Mouse (Mus musculus) intestine, embryonic 16.5 days (tissue): ENCODE measurements at regions not wholly inside any gene's neighbourhood (a gene's known extent, or its start where the extent isn't known, plus 50 kb on each side); places are given as distances from the start of the nearest gene placed in this dataset.
A peak's percentile ranks its signal among the peaks of the same experiment; 100 is the strongest.

ENCODE experiments used
- ATAC-seq: fragments of 200-750 bp; cut with Nextera tagmentation; 2 replicates; pipeline ENCODE4 v1.8.0; 2017; ENCODE audit warnings: moderate TSS enrichment, moderate library complexity
- H3K27ac ChIP-seq: fragments of 300-500 bp; sonication (generic); 2 replicates; pipeline ENCODE4 v1.5.1; 2014; ENCODE audit warnings: mild to moderate bottlenecking, low read length
- H3K27me3 ChIP-seq: fragments of 300-500 bp; sonication (generic); replicated peaks from 2 replicates; pipeline ENCODE4 v1.6.1; 2014; ENCODE audit warnings: low read length, control low read depth, mixed read lengths; ENCODE audit not compliant: control insufficient read depth, insufficient read depth
- H3K36me3 ChIP-seq: fragments of 300-500 bp; sonication (generic); 2 replicates; pipeline ENCODE4 v1.6.1; 2014; ENCODE audit warnings: low read length, control low read depth; ENCODE audit not compliant: control insufficient read depth, insufficient read depth
- H3K4me1 ChIP-seq: fragments of 300-500 bp; sonication (generic); 2 replicates; pipeline ENCODE4 v1.6.1; 2014; ENCODE audit warnings: low read length, control low read depth, mixed read lengths; ENCODE audit not compliant: control insufficient read depth, insufficient read depth
- H3K4me2 ChIP-seq: fragments of 300-500 bp; sonication (generic); 2 replicates; pipeline ENCODE4 v1.6.1; 2014; ENCODE audit warnings: low read depth, low read length, control low read depth
- H3K4me3 ChIP-seq: fragments of 300-500 bp; sonication (generic); 2 replicates; pipeline ENCODE4 v1.5.1; 2014; ENCODE audit warnings: mild to moderate bottlenecking, low read length
- H3K9ac ChIP-seq: fragments of 300-500 bp; sonication (generic); 2 replicates; pipeline ENCODE4 v1.6.1; 2014; ENCODE audit warnings: low read depth, low read length
- H3K9me3 ChIP-seq: fragments of 300-500 bp; sonication (generic); 2 replicates; pipeline ENCODE4 v1.6.1; 2016; ENCODE audit warnings: low read length, control low read depth; ENCODE audit not compliant: control insufficient read depth
- WGBS: fragments of 180-500 bp; shearing (Covaris S2); extraction: QIAGEN DNeasy Blood & Tissue Kit; methylation state at CpG from one replicate; pipeline ENCODE4 v1.1.7; 2014; 5-methylcytosine and 5-hydroxymethylcytosine counted together

GRCm38 (mm10) chr7:70847450-70847993 is 481.0 kb upstream of the Nr2f2 start:
- Histone ChIP-seq H3K4me1 (no peaks in the 10 kb centered on the region), H3K27me3 (no peaks in the 10 kb centered on the region), H3K36me3 (no peaks in the 10 kb centered on the region), H3K4me2 (no peak overlapping the region), H3K9ac (no peak overlapping the region), H3K9me3 (no peaks in the 10 kb centered on the region), H3K27ac (no peak overlapping the region), H3K4me3 (no peak overlapping the region)
- WGBS, result 75% methylated on average over 8 of the region's 8 CpGs
- ATAC-seq, result no peak

GRCm38 (mm10) chr7:70846076-70846475 is 479.5 kb upstream of the Nr2f2 start:
- WGBS, result 42% methylated on average over 4 of the region's 4 CpGs
- no peak overlapping the region for H3K9ac ChIP-seq

GRCm38 (mm10) chr7:70840142-70840541 is 473.6 kb upstream of the Nr2f2 start:
- 92% methylated on average over 1 of the region's 1 CpGs for WGBS
- H3K4me1 ChIP-seq, result no peaks in the 10 kb centered on the region
- H3K27me3 ChIP-seq, result no peaks in the 10 kb centered on the region
- no peak overlapping the region for H3K4me2 ChIP-seq
- H3K27ac ChIP-seq, result no peak overlapping the region
- H3K36me3 ChIP-seq, result no peaks in the 10 kb centered on the region
- no peak for ATAC-seq
- no peak overlapping the region for H3K9ac ChIP-seq
- no peak overlapping the region for H3K4me3 ChIP-seq
- H3K9me3 ChIP-seq, result no peaks in the 10 kb centered on the region

More at GRCm38 (mm10) chr7:70846076-70846475, 479.5 kb upstream of the Nr2f2 start:
- no peak overlapping the region for H3K4me2 ChIP-seq
- no peak overlapping the region for H3K27ac ChIP-seq
- no peaks in the 10 kb centered on the region for H3K36me3 ChIP-seq
- H3K4me3 ChIP-seq, result no peak overlapping the region
- H3K9me3 ChIP-seq, result no peaks in the 10 kb centered on the region
- H3K27me3 ChIP-seq, result no peaks in the 10 kb centered on the region
- ATAC-seq, result no peak
- H3K4me1 ChIP-seq, result no peaks in the 10 kb centered on the region

- H3K9me3 ChIP-seq, result no peaks in the 10 kb centered on the region
- H3K4me2 ChIP-seq, result no peak overlapping the region
- WGBS, result 83% methylated on average over 2 of the region's 2 CpGs
- no peak for ATAC-seq
- H3K4me3 ChIP-seq, result no peak overlapping the region
- no peak overlapping the region for H3K27ac ChIP-seq
- H3K27me3 ChIP-seq, result no peaks in the 10 kb centered on the region
- H3K4me1 ChIP-seq, result no peaks in the 10 kb centered on the region
- H3K9ac ChIP-seq, result no peak overlapping the region
- no peaks in the 10 kb centered on the region for H3K36me3 ChIP-seq
Observed at GRCm38 (mm10) chr7:70839190-70839589, 472.7 kb upstream of the Nr2f2 start.

- no peak overlapping the region for H3K9ac ChIP-seq
- no peaks in the 10 kb centered on the region for H3K9me3 ChIP-seq
- no peak overlapping the region for H3K4me2 ChIP-seq
- H3K27me3 ChIP-seq, result no peaks in the 10 kb centered on the region
- H3K27ac ChIP-seq, result no peak overlapping the region
- no peaks in the 10 kb centered on the region for H3K36me3 ChIP-seq
- 48% methylated on average over 4 of the region's 4 CpGs for WGBS
- ATAC-seq, result no peak
- no peak overlapping the region for H3K4me3 ChIP-seq
- H3K4me1 ChIP-seq, result no peaks in the 10 kb centered on the region
Observed at GRCm38 (mm10) chr7:70834787-70835461, 468.4 kb upstream of the Nr2f2 start.

- H3K27me3 ChIP-seq, result no peaks in the 10 kb centered on the region
Observed at GRCm38 (mm10) chr7:70828486-70829195, 462.1 kb upstream of the Nr2f2 start.

GRCm38 (mm10) chr7:70826074-70826473 is 459.5 kb upstream of the Nr2f2 start:
- Histone ChIP-seq H3K27me3 (no peaks in the 10 kb centered on the region), H3K36me3 (no peaks in the 10 kb centered on the region), H3K27ac (no peak overlapping the region), H3K9ac (no peak overlapping the region), H3K4me3 (no peak overlapping the region), H3K4me2 (no peak overlapping the region), H3K9me3 (no peaks in the 10 kb centered on the region), H3K4me1 (no peaks in the 10 kb centered on the region)
- 51% methylated on average over 3 of the region's 3 CpGs for WGBS
- no peak for ATAC-seq

More at GRCm38 (mm10) chr7:70828486-70829195, 462.1 kb upstream of the Nr2f2 start:
- Histone ChIP-seq H3K36me3 (no peaks in the 10 kb centered on the region), H3K4me1 (no peaks in the 10 kb centered on the region), H3K9ac (no peak overlapping the region), H3K4me2 (no peak overlapping the region), H3K4me3 (no peak overlapping the region), H3K9me3 (no peaks in the 10 kb centered on the region), H3K27ac (no peak overlapping the region)
- 47% methylated on average over 5 of the region's 5 CpGs for WGBS
- no peak for ATAC-seq

GRCm38 (mm10) chr7:70823020-70823419 is 456.5 kb upstream of the Nr2f2 start:
- Histone ChIP-seq H3K9ac (no peak overlapping the region), H3K27ac (no peak overlapping the region), H3K4me1 (no peaks in the 10 kb centered on the region), H3K27me3 (no peaks in the 10 kb centered on the region), H3K4me2 (peak overlapping the region; percentile 31), H3K9me3 (no peaks in the 10 kb centered on the region), H3K4me3 (no peak overlapping the region; the same call in 1 of the 2 replicates), H3K36me3 (no peaks in the 10 kb centered on the region)
- WGBS, result 40% methylated on average over 11 of the region's 11 CpGs
- ATAC-seq, result no peak

- Histone ChIP-seq H3K27ac (peak overlapping the region; percentile 28; the same call in 1 of the 2 replicates), H3K27me3 (no peaks in the 10 kb centered on the region), H3K9ac (no peak overlapping the region), H3K9me3 (no peaks in the 10 kb centered on the region), H3K4me1 (no peaks in the 10 kb centered on the region), H3K4me3 (no peak overlapping the region), H3K4me2 (0 out of 2 replicates have a peak overlapping the region, but pooled peaks have one; percentile 30), H3K36me3 (no peaks in the 10 kb centered on the region)
- no peak for ATAC-seq
- 54% methylated on average over 9 of the region's 9 CpGs for WGBS
Observed at GRCm38 (mm10) chr7:70822310-70822821, 455.8 kb upstream of the Nr2f2 start.
